Comparison of ENCODE assay signal across 26 mouse cellular contexts in genomic region chr8:6164758-6165157, GRCm38 (mm10).
"Had no signal": no experiment of that assay in that cellular context is flagged by ENCODE, and none has a peak within 500 bp of the region (broad histone marks: within the 10 kb centered on the region; RNA-seq: fewer than 3 reads in every experiment).

No protein-coding gene starts in this region.

- H3K27ac ChIP-seq: gastrocnemius, adult 2 months; heart, embryonic 10.5 days; hindbrain, embryonic 13.5 days; hindbrain, embryonic 15.5 days; hindbrain, postnatal 0 days; kidney, embryonic 15.5 days; left cerebral cortex, adult 2 months; limb, embryonic 13.5 days; limb, embryonic 15.5 days; liver, embryonic 12.5 days; liver, embryonic 14.5 days had no signal

- H3K27me3 ChIP-seq: heart, embryonic 12.5 days; hindbrain, embryonic 13.5 days; hindbrain, embryonic 15.5 days; kidney, embryonic 15.5 days; limb, embryonic 13.5 days; limb, embryonic 15.5 days; liver, embryonic 12.5 days had no signal

- ATAC-seq: hindbrain, postnatal 0 days; intestine, embryonic 16.5 days; liver, embryonic 12.5 days had no signal

- H3K9ac ChIP-seq: heart, embryonic 12.5 days; hindbrain, embryonic 13.5 days; hindbrain, embryonic 15.5 days; kidney, embryonic 15.5 days; limb, embryonic 13.5 days; limb, embryonic 15.5 days; liver, embryonic 12.5 days; liver, embryonic 14.5 days had no signal

- H3K36me3 ChIP-seq: heart, embryonic 10.5 days; heart, embryonic 12.5 days; hindbrain, embryonic 13.5 days; hindbrain, embryonic 15.5 days; kidney, embryonic 15.5 days; limb, embryonic 13.5 days; limb, embryonic 15.5 days; liver, embryonic 12.5 days had no signal

- H3K9me3 ChIP-seq: heart, embryonic 10.5 days; heart, embryonic 12.5 days; hindbrain, embryonic 13.5 days; hindbrain, embryonic 15.5 days; kidney, embryonic 15.5 days; limb, embryonic 13.5 days; limb, embryonic 15.5 days; liver, embryonic 12.5 days had no signal

- DNase-seq: gastrocnemius, adult 2 months; gastrocnemius, postnatal 10 days; gastrocnemius, postnatal 25 days; heart, adult 18-20 months; heart, postnatal 10 days; heart, postnatal 4 days; kidney, adult 11 months; kidney, adult 2 months; kidney, adult 9 months; kidney, postnatal 14 days; kidney, postnatal 36 days; layer of hippocampus, adult 9-11 months; layer of hippocampus, postnatal 36 days; left cerebral cortex, postnatal 4 days had no signal

- H3K4me1 ChIP-seq: heart, embryonic 10.5 days; heart, embryonic 12.5 days; hindbrain, embryonic 13.5 days; hindbrain, embryonic 15.5 days; kidney, embryonic 15.5 days; limb, embryonic 13.5 days; limb, embryonic 15.5 days; liver, embryonic 12.5 days had no signal

- H3K4me2 ChIP-seq: heart, embryonic 12.5 days; hindbrain, embryonic 13.5 days; hindbrain, embryonic 15.5 days; kidney, embryonic 15.5 days; limb, embryonic 13.5 days; limb, embryonic 15.5 days; liver, embryonic 12.5 days had no signal

- H3K4me3 ChIP-seq: gastrocnemius, adult 2 months; heart, embryonic 10.5 days; heart, embryonic 12.5 days; hindbrain, embryonic 13.5 days; hindbrain, embryonic 15.5 days; kidney, embryonic 15.5 days; left cerebral cortex, adult 2 months; limb, embryonic 13.5 days; limb, embryonic 15.5 days; liver, embryonic 12.5 days had no signal
